Comparison of ENCODE assay signal across 9 mouse cellular contexts in the genomic region with DNA sequence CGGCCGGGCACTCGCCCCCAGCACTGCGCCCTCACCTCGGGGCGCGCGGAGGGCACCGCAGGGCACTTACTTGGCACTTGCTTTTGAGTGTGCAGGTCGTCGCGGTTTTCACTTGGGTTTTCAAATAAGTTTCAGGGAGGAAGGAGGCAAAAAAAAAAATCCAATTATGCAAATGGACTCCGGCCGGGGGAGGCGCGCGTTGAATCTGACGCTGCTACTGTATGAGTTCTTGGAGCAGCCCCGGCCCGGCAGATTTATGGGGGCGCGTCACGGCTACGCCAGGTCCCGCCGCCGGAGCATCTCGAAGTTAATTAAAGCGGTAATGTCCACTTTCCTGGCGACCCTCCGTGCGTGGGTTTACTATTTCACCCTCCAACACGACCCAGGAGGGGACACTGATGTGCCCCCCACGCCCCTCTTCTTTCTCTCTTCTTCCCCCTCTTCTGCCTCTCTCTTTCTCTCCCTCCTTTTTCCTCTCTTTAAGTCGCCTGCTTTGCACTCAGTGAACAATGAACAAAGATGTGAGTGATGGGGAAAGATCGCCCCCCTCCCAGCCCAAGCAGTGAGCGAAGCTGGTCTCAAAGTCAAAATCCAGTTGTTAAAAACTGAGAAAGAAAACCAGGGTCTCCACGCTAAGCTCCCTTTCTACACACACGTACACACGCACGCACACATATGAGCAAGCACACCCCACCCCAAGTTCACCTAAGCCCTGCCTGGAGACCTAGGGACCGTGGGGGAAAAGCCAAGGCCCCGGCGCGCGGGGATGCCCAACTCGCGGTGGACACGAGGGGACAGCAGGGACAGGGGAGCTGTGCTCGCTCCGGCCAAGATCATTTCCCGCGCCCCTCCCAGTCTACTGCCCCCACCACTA. TPM values are rescaled to one million over a fixed set of nuclear protein-coding genes. Genes with fewer than 3 reads are reported as not detected.
DNase-seq lines count a peak whose midpoint lies in the region; ATAC-seq and TF ChIP-seq lines count a peak whose summit lies in the region.
"Had no signal": no experiment of that assay in that cellular context is flagged by ENCODE, and none has a peak within 500 bp of the region (broad histone marks: within the 10 kb centered on the region; RNA-seq: fewer than 3 reads in every experiment).

No protein-coding gene starts in this region.

- H3K9ac ChIP-seq in kidney, embryonic 14.5 days (ENCODE audit: low read depth, low read length), result peak overlapping the region; percentile 57
- peak overlapping the region; percentile 28; the same call in 1 of the 2 replicates for H3K9ac ChIP-seq in heart, postnatal 0 days (replicated peaks; ENCODE audit: low read depth, low read length)
- no peak overlapping the region for H3K9ac ChIP-seq in liver, postnatal 0 days (replicated peaks)
- H3K9ac ChIP-seq in stomach, embryonic 16.5 days (ENCODE audit: low read length), result peak overlapping the region; percentile 74

- under 1% methylated on average over 53 of the region's 53 CpGs for WGBS in kidney, embryonic 14.5 days
- 2% methylated on average over 50 of the region's 53 CpGs for WGBS in heart, postnatal 0 days
- WGBS in liver, postnatal 0 days (ENCODE audit: insufficient replicate concordance), result 2% methylated on average over 52 of the region's 53 CpGs
- 1% methylated on average over 53 of the region's 53 CpGs for WGBS in stomach, embryonic 16.5 days

- peaks cover 58% of the 10 kb centered on the region for H3K27me3 ChIP-seq in kidney, embryonic 14.5 days (ENCODE audit: control insufficient read depth, insufficient read depth, low read length)
- no peaks in the 10 kb centered on the region for H3K27me3 ChIP-seq in Patski
- peaks cover 68% of the 10 kb centered on the region for H3K27me3 ChIP-seq in heart, postnatal 0 days (ENCODE audit: control insufficient read depth, insufficient read depth, low read length)
- peaks cover 84% of the 10 kb centered on the region for H3K27me3 ChIP-seq in liver, postnatal 0 days (ENCODE audit: insufficient read depth, low read length)
- peaks cover 66% of the 10 kb centered on the region for H3K27me3 ChIP-seq in stomach, embryonic 16.5 days (ENCODE audit: control insufficient read depth, insufficient read depth, low read length)

- no peak for TF ChIP-seq CTCF in Patski (IDR thresholded peaks at IDR 0.05)
- TF ChIP-seq CTCF in cortical plate, adult 2 months (IDR thresholded peaks at IDR 0.05; ENCODE audit: extremely low read depth, insufficient read depth, low read length), result no peak
- no peak for TF ChIP-seq CTCF in heart, postnatal 0 days (IDR thresholded peaks at IDR 0.05; ENCODE audit: low read depth)
- no peak for TF ChIP-seq CTCF in liver, postnatal 0 days (IDR thresholded peaks at IDR 0.05; ENCODE audit: low read depth)

- TF ChIP-seq EP300 in heart, postnatal 0 days (IDR thresholded peaks at IDR 0.05; ENCODE audit: low read depth), result no peak
- TF ChIP-seq EP300 in liver, postnatal 0 days (IDR thresholded peaks at IDR 0.05; ENCODE audit: low read depth), result no peak

- in situ Hi-C loops in Patski (cut with MboI; ENCODE audit: low pct_unique_long_range_greater_than_20kb), result loop anchor here (5.0 kb wide), 1 partner anchor 397 kb away; no protein-coding TSS in a partner anchor

- DNase-seq in kidney, adult 8-10 months, result no peak
- no peak for DNase-seq in Patski (ENCODE audit: low read depth, low spot score)
- DNase-seq in heart, postnatal 0 days (ENCODE audit: low spot score), result no peak
- DNase-seq in liver, postnatal 0 days, result no peak

- CTCF ChIA-PET in Patski (lab: Charles Lee), result interaction anchor here (1.4 to 1.6 kb wide), 2 partner anchors 51 to 394 kb away, joined by 3 to 8 read pairs; no protein-coding TSS in a partner anchor

- no peak for TF ChIP-seq POLR2A in cortical plate, adult 2 months (IDR thresholded peaks at IDR 0.05; ENCODE audit: extremely low read depth, insufficient read depth, low read length)

- peak overlapping the region; percentile 95 for H3K4me2 ChIP-seq in kidney, embryonic 14.5 days (replicated peaks; ENCODE audit: low read depth, low read length)
- peak overlapping the region; percentile 94 for H3K4me2 ChIP-seq in heart, postnatal 0 days (ENCODE audit: low read depth, low read length)
- peak overlapping the region; percentile 61 for H3K4me2 ChIP-seq in liver, postnatal 0 days (ENCODE audit: low read depth, low read length)
- peak overlapping the region; percentile 96 for H3K4me2 ChIP-seq in stomach, embryonic 16.5 days (ENCODE audit: low read depth, low read length)

- ATAC-seq in kidney, embryonic 14.5 days (ENCODE audit: low FRiP score, low TSS enrichment), result peak; percentile 74; the same call in 1 of the 2 replicates
- peak; percentile 60 for ATAC-seq in Patski
- ATAC-seq in heart, postnatal 0 days (ENCODE audit: insufficient read depth, low read depth), result peak; percentile 34; the same call in 1 of the 2 replicates
- ATAC-seq in liver, postnatal 0 days, result no peak
- peak; percentile 4; the same call in 1 of the 2 replicates for ATAC-seq in stomach, embryonic 16.5 days (ENCODE audit: insufficient read depth, low FRiP score)
- no peak for ATAC-seq in inflammation-experienced regulatory T-cells, adult 6 months

- H3K4me3 ChIP-seq in kidney, embryonic 14.5 days (ENCODE audit: low read length), result peak overlapping the region; percentile 55
- H3K4me3 ChIP-seq in cortical plate, adult 2 months (ENCODE audit: insufficient read depth, low read length), result peak overlapping the region; percentile 46
- peak overlapping the region; percentile 63 for H3K4me3 ChIP-seq in heart, postnatal 0 days (ENCODE audit: low read depth, low read length)
- H3K4me3 ChIP-seq in liver, postnatal 0 days (ENCODE audit: low read depth, low read length), result peak overlapping the region; percentile 37; the same call in 1 of the 2 replicates
- H3K4me3 ChIP-seq in stomach, embryonic 16.5 days (replicated peaks; ENCODE audit: low read length), result peak overlapping the region; percentile 61

- H3K4me1 ChIP-seq in kidney, embryonic 14.5 days (ENCODE audit: control insufficient read depth, insufficient read depth, low read length), result peaks cover 5% of the 10 kb centered on the region; the same call in 1 of the 2 replicates
- no peaks in the 10 kb centered on the region for H3K4me1 ChIP-seq in cortical plate, adult 2 months (ENCODE audit: control insufficient read depth, insufficient read depth, low read length)
- peaks cover 3% of the 10 kb centered on the region; the same call in 1 of the 2 replicates for H3K4me1 ChIP-seq in heart, postnatal 0 days (ENCODE audit: control insufficient read depth, insufficient read depth)
- H3K4me1 ChIP-seq in liver, postnatal 0 days (ENCODE audit: insufficient read depth), result peaks cover 2% of the 10 kb centered on the region; the same call in 1 of the 2 replicates
- H3K4me1 ChIP-seq in stomach, embryonic 16.5 days (ENCODE audit: control insufficient read depth, insufficient read depth, low read length), result peaks cover 16% of the 10 kb centered on the region; the same call in 1 of the 2 replicates

- H3K9me3 ChIP-seq in kidney, embryonic 14.5 days (ENCODE audit: control insufficient read depth, low read length), result no peaks in the 10 kb centered on the region
- no peaks in the 10 kb centered on the region for H3K9me3 ChIP-seq in heart, postnatal 0 days (replicated peaks; ENCODE audit: control insufficient read depth, low read length)
- H3K9me3 ChIP-seq in liver, postnatal 0 days (ENCODE audit: low read length), result no peaks in the 10 kb centered on the region
- no peaks in the 10 kb centered on the region for H3K9me3 ChIP-seq in stomach, embryonic 16.5 days (replicated peaks; ENCODE audit: control insufficient read depth, low read length)

- H3K36me3 ChIP-seq in kidney, embryonic 14.5 days (ENCODE audit: control insufficient read depth, insufficient read depth, low read length), result no peaks in the 10 kb centered on the region
- H3K36me3 ChIP-seq in heart, postnatal 0 days (replicated peaks; ENCODE audit: control insufficient read depth, insufficient read depth, low read length), result no peaks in the 10 kb centered on the region
- H3K36me3 ChIP-seq in liver, postnatal 0 days (replicated peaks; ENCODE audit: insufficient read depth, low read length), result no peaks in the 10 kb centered on the region
- H3K36me3 ChIP-seq in stomach, embryonic 16.5 days (ENCODE audit: control insufficient read depth, insufficient read depth, low read length), result no peaks in the 10 kb centered on the region

- H3K27ac ChIP-seq in kidney, embryonic 14.5 days (ENCODE audit: low read depth, low read length), result no peak overlapping the region; the same call in 1 of the 2 replicates
- H3K27ac ChIP-seq in cortical plate, adult 2 months (ENCODE audit: insufficient read depth, low read length), result 0 out of 2 replicates have a peak overlapping the region, but pooled peaks have one; percentile 1
- peak overlapping the region; percentile 54; the same call in 1 of the 2 replicates for H3K27ac ChIP-seq in heart, postnatal 0 days (ENCODE audit: low read depth)
- no peak overlapping the region for H3K27ac ChIP-seq in liver, postnatal 0 days (ENCODE audit: low read depth)
- H3K27ac ChIP-seq in stomach, embryonic 16.5 days (ENCODE audit: low read length), result peak overlapping the region; percentile 78; the same call in 1 of the 2 replicates

- POLR2A ChIA-PET in Patski (lab: Charles Lee), result interaction anchor here (0.6 to 1.0 kb wide), 3 partner anchors 233 to 286 kb away, joined by 3 to 4 read pairs (median 4); no protein-coding TSS in a partner anchor

RNA-seq across cellular contexts. Expression of a gene that starts 3.7 kb away (rescaled TPM):
- polyA plus RNA-seq in kidney, embryonic 14.5 days (2014; fragmentation: Nextera tagmentation; extraction: Ambion mirVana), result 7.4 and 9.2 TPM in 2 replicates
- polyA plus RNA-seq in Patski (2021), result 8.0 TPM
- 16.0 and 16.5 TPM in 2 replicates for polyA plus RNA-seq in cortical plate, adult 2 months (2012; rRNA removed)
- 9.7 and 16.4 TPM in 2 replicates for total RNA-seq in heart, postnatal 0 days (2014; rRNA removed; ENCODE audit: low replicate concordance)
- 3.2 and 3.3 TPM in 2 replicates for polyA plus RNA-seq in heart, postnatal 0 days (2015; fragmentation: Nextera tagmentation; extraction: Ambion mirVana)
- not detected in 2 replicates for polyA plus RNA-seq in liver, postnatal 0 days (2015; fragmentation: Nextera tagmentation; extraction: Ambion mirVana)
- 14.9 and 17.2 TPM in 2 replicates for polyA plus RNA-seq in stomach, embryonic 16.5 days (2015; fragmentation: Nextera tagmentation; extraction: Ambion mirVana)
- polyA plus RNA-seq in inflammation-experienced regulatory T-cells, adult 6 months (2017; shearing (Covaris generic)), result under 1 TPM in 2 of 3 experiments, not detected in 1; 0.23 to 0.59 TPM
- total RNA-seq: neutrophil, adult 5-6 weeks had no signal

Comparison
In these comparisons a context has a peak if more than half of its experiments do, and no peak if none do; other contexts are left out.
1. ATAC-seq: peak in kidney, embryonic 14.5 days (single experiment), Patski (single experiment), heart, postnatal 0 days (single experiment) and stomach, embryonic 16.5 days (single experiment); none in liver, postnatal 0 days (single experiment) and inflammation-experienced regulatory T-cells, adult 6 months (single experiment).
2. H3K27ac ChIP-seq: peak in cortical plate, adult 2 months (single experiment), heart, postnatal 0 days (single experiment) and stomach, embryonic 16.5 days (single experiment); none in kidney, embryonic 14.5 days (single experiment) and liver, postnatal 0 days (single experiment).
3. Peak in every context shown above with its lines, with median percentiles within 50 percentile points of each other: H3K4me2 ChIP-seq and H3K4me3 ChIP-seq.